Mouse (Mus musculus): ENCODE results near the gene Ndnf.

Gene Ndnf

GRCm38 (mm10) chr6:65671451-65671850 lies at the start of gene Ndnf:
Gene Ndnf (plus strand): TSS chr6:65671590.
- DNase-seq (ENCODE audit: low spot score in 2 of 2) = peak in 1 of 2 experiments; percentile 27

GRCm38 (mm10) chr6:65623016-65623715 lies 48.2 kb upstream of the Ndnf start:
- no peak for DNase-seq (ENCODE audit: low spot score in 2 of 2)

GRCm38 (mm10) chr6:65630578-65630977 lies 40.8 kb upstream of the Ndnf start:
- DNase-seq (ENCODE audit: low spot score in 2 of 2) = no peak

GRCm38 (mm10) chr6:65632184-65632583 lies 39.2 kb upstream of the Ndnf start:
- DNase-seq (ENCODE audit: low spot score in 2 of 2) = no peak

- DNase-seq (ENCODE audit: low spot score in 2 of 2) = no peak
Observed at GRCm38 (mm10) chr6:65642431-65642830, 29.0 kb upstream of the Ndnf start.

GRCm38 (mm10) chr6:65644110-65644509 lies 27.3 kb upstream of the Ndnf start:
- DNase-seq (ENCODE audit: low spot score in 2 of 2) = no peak

- DNase-seq (ENCODE audit: low spot score in 2 of 2) = no peak
Observed at GRCm38 (mm10) chr6:65646408-65646807, 25.0 kb upstream of the Ndnf start.

GRCm38 (mm10) chr6:65647731-65648130 lies 23.7 kb upstream of the Ndnf start:
- DNase-seq (ENCODE audit: low spot score in 2 of 2) = no peak

GRCm38 (mm10) chr6:65651376-65651775 lies 20.0 kb upstream of the Ndnf start:
- no peak for DNase-seq (ENCODE audit: low spot score in 2 of 2)

- no peak for DNase-seq (ENCODE audit: low spot score in 2 of 2)
Observed at GRCm38 (mm10) chr6:65661272-65661671, 10.1 kb upstream of the Ndnf start.

- no peak for DNase-seq (ENCODE audit: low spot score in 2 of 2)
Observed at GRCm38 (mm10) chr6:65662050-65662449, 9.3 kb upstream of the Ndnf start.

- no peak for DNase-seq (ENCODE audit: low spot score in 2 of 2)
Observed at GRCm38 (mm10) chr6:65663990-65664389, 7.4 kb upstream of the Ndnf start.

GRCm38 (mm10) chr6:65666295-65666694 lies 5.1 kb upstream of the Ndnf start:
- no peak for DNase-seq (ENCODE audit: low spot score in 2 of 2)

GRCm38 (mm10) chr6:65669971-65670370 lies 1.4 kb upstream of the Ndnf start:
- DNase-seq (ENCODE audit: low spot score in 2 of 2) = no peak

- DNase-seq (ENCODE audit: low spot score in 2 of 2) = no peak
Observed at GRCm38 (mm10) chr6:65670981-65671411, 394 bp upstream of the Ndnf start.

- peak in 1 of 2 experiments; percentile 7 for DNase-seq (ENCODE audit: low spot score in 2 of 2)
Observed at GRCm38 (mm10) chr6:65672131-65673031, 991 bp downstream of the Ndnf start.

- no peak for DNase-seq (ENCODE audit: low spot score in 2 of 2)
Observed at GRCm38 (mm10) chr6:65693938-65694337, 22.5 kb downstream of the Ndnf start.

- no peak for DNase-seq (ENCODE audit: low spot score in 2 of 2)
Observed at GRCm38 (mm10) chr6:65720676-65721075, 49.3 kb downstream of the Ndnf start.

GRCm38 (mm10) chr6:65725677-65726076 lies 54.3 kb downstream of the Ndnf start:
- no peak for DNase-seq (ENCODE audit: low spot score in 2 of 2)

- no peak for DNase-seq (ENCODE audit: low spot score in 2 of 2)
Observed at GRCm38 (mm10) chr6:65728261-65728660, 56.9 kb downstream of the Ndnf start.

- DNase-seq (ENCODE audit: low spot score in 2 of 2) = no peak
Observed at GRCm38 (mm10) chr6:65739442-65739841, 68.1 kb downstream of the Ndnf start.

- no peak for DNase-seq (ENCODE audit: low spot score in 2 of 2)
Observed at GRCm38 (mm10) chr6:65743144-65743870, 71.9 kb downstream of the Ndnf start.

Measured in frontal cortex, postnatal 14 days (tissue).